Comparison of ENCODE assay signal across 21 mouse cellular contexts in the genomic region with DNA sequence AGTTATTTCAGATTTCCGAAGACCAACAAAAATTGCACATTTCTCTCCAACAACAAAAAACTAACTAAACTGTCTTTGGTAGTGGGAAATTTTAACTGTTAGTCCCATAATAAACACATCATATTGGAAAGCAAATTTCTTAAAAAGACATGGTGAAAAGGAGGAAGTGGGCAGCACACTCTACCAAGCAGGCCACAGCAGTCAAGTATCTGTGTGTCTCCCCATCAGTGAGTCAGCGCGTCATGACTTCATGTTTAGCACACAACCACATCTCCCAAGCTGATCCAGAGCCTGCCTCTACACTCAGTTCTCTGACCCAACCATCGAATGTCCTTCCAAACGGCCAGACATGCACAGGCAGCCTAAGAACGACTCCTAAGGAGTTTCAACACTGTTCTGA. TPM values are rescaled to one million over a fixed set of nuclear protein-coding genes. Genes with fewer than 3 reads are reported as not detected.
A peak's percentile ranks its signal among the peaks of the same experiment; 100 is the strongest.
DNase-seq lines count a peak whose midpoint lies in the region; ATAC-seq and TF ChIP-seq lines count a peak whose summit lies in the region.
"Had no signal": no experiment of that assay in that cellular context is flagged by ENCODE, and none has a peak within 500 bp of the region (broad histone marks: within the 10 kb centered on the region; RNA-seq: fewer than 3 reads in every experiment).

No protein-coding gene starts in this region.

- TF ChIP-seq CTCF in CH12.LX (conservative IDR thresholded peaks at IDR 0.05 in 1 of 2, IDR thresholded peaks at IDR 0.05 in 1 of 2; ENCODE audit: low read depth in 2 of 2, low read length in 2 of 2), result no peak

- TF ChIP-seq EP300 in CH12.LX (IDR thresholded peaks at IDR 0.05; ENCODE audit: low read length), result peak; percentile 76; the same call in 1 of the 2 replicates

- H3K9me3 ChIP-seq in CH12.LX (replicated peaks; ENCODE audit: low read length), result no peaks in the 10 kb centered on the region
- H3K9me3 ChIP-seq: embryonic facial prominence, embryonic 15.5 days; heart, embryonic 15.5 days; limb, embryonic 15.5 days; liver, embryonic 15.5 days; neural tube, embryonic 13.5 days; stomach, embryonic 15.5 days had no signal

- TF ChIP-seq POLR2A in CH12.LX (IDR thresholded peaks at IDR 0.05; ENCODE audit: low read depth, low read length), result no peak

- peak; percentile 92 for DNase-seq in 416B (ENCODE audit: low read depth)
- DNase-seq in CH12.LX (ENCODE audit: extremely low read depth), result peak; percentile 71
- DNase-seq in splenic B cell, adult 2 months (ENCODE audit: low read depth, low spot score), result peak; percentile 42
- no peak for DNase-seq in right cerebral cortex, adult 2 months (ENCODE audit: low spot score in 2 of 2)
- DNase-seq in Muller cell, postnatal 12 days (ENCODE audit: inconsistent ontology term), result no peak
- DNase-seq in cerebellum, adult 8-10 months, result no peak
- DNase-seq: adrenal gland, postnatal 10 days; cerebellum, postnatal 25 days; gastrocnemius, adult 2 months; heart, adult 2 months; kidney, adult 11 months; right cerebral cortex, postnatal 14 days had no signal

- no peak overlapping the region for H3K4me3 ChIP-seq in CH12.LX (replicated peaks in 1 of 3; ENCODE audit: low read depth in 2 of 3, low read length in 2 of 3, poor library complexity in 1 of 3)
- H3K4me3 ChIP-seq: embryonic facial prominence, embryonic 15.5 days; gastrocnemius, adult 2 months; heart, adult 2 months; heart, embryonic 15.5 days; limb, embryonic 15.5 days; liver, embryonic 15.5 days; neural tube, embryonic 13.5 days; stomach, embryonic 15.5 days had no signal

- in situ Hi-C loops in CH12.LX (cut with MboI; ENCODE audit: low pct_ligation_motif_present, low pct_unique_long_range_greater_than_20kb, low sequenced_read_pairs), result no loop called here

- peaks cover 0 to 9% of the 10 kb centered on the region in 2 experiments for H3K36me3 ChIP-seq in CH12.LX (replicated peaks in 1 of 2; ENCODE audit: control insufficient read depth in 1 of 2, insufficient read depth in 1 of 2, low read length in 1 of 2)
- no peaks in the 10 kb centered on the region for H3K36me3 ChIP-seq in splenic B cell, adult 2 months (ENCODE audit: control insufficient read depth, insufficient read depth, low read length, poor library complexity, severe bottlenecking)
- H3K36me3 ChIP-seq: embryonic facial prominence, embryonic 15.5 days; heart, embryonic 15.5 days; limb, embryonic 15.5 days; liver, embryonic 15.5 days; neural tube, embryonic 13.5 days; stomach, embryonic 15.5 days had no signal

- no peaks in the 10 kb centered on the region for H3K27me3 ChIP-seq in CH12.LX (replicated peaks)
- H3K27me3 ChIP-seq in splenic B cell, adult 2 months (ENCODE audit: control insufficient read depth, insufficient read depth, low read length, poor library complexity, severe bottlenecking), result no peaks in the 10 kb centered on the region
- H3K27me3 ChIP-seq: embryonic facial prominence, embryonic 15.5 days; heart, embryonic 15.5 days; limb, embryonic 15.5 days; liver, embryonic 15.5 days; neural tube, embryonic 13.5 days; Patski; stomach, embryonic 15.5 days had no signal

- dilution Hi-C loops in CH12.LX (cut with MboI; ENCODE audit: extremely low pct_ligation_motif_present, extremely low pct_unique_long_range_greater_than_20kb, low sequenced_read_pairs), result no loop called here

- peak overlapping the region; percentile 37; the same call in 1 of the 2 replicates for H3K27ac ChIP-seq in CH12.LX (ENCODE audit: insufficient read depth, low read depth)
- H3K27ac ChIP-seq: embryonic facial prominence, embryonic 15.5 days; gastrocnemius, adult 2 months; heart, adult 2 months; limb, embryonic 15.5 days; liver, embryonic 15.5 days; neural tube, embryonic 13.5 days; stomach, embryonic 15.5 days had no signal

- peaks cover 30 to 67% of the 10 kb centered on the region in 2 experiments for H3K4me1 ChIP-seq in CH12.LX (ENCODE audit: control insufficient read depth in 1 of 2, insufficient read depth in 2 of 2)

- no peak overlapping the region for H3K9ac ChIP-seq in CH12.LX (ENCODE audit: insufficient read depth, low read depth)
- H3K9ac ChIP-seq: embryonic facial prominence, embryonic 15.5 days; heart, embryonic 15.5 days; limb, embryonic 15.5 days; liver, embryonic 15.5 days; neural tube, embryonic 13.5 days; stomach, embryonic 15.5 days had no signal

- ATAC-seq in megakaryocyte, adult 5-6 weeks (ENCODE audit: poor library complexity, severe bottlenecking), result peak; percentile 82
- ATAC-seq: activated CD4-positive, CD25-positive, alpha-beta regulatory T cell, adult 4 months; Patski had no signal

- peaks cover 10% of the 10 kb centered on the region for H3K79me2 ChIP-seq in CH12.LX (replicated peaks; ENCODE audit: control insufficient read depth, extremely low read depth, insufficient read depth, poor library complexity, severe bottlenecking)

- no peak for TF ChIP-seq RAD21 in CH12.LX (IDR thresholded peaks at IDR 0.05; ENCODE audit: low read depth, low read length)

- H3K4me2 ChIP-seq in CH12.LX (ENCODE audit: insufficient read depth, low read depth, poor library complexity, severe bottlenecking), result no peak overlapping the region; the same call in 1 of the 2 replicates
- H3K4me2 ChIP-seq: embryonic facial prominence, embryonic 15.5 days; heart, embryonic 15.5 days; limb, embryonic 15.5 days; liver, embryonic 15.5 days; neural tube, embryonic 13.5 days; stomach, embryonic 15.5 days had no signal

TF ChIP-seq in CH12.LX, 34 proteins besides CTCF, POLR2A, EP300 and RAD21:
- TF ChIP-seq UBTF (IDR thresholded peaks at IDR 0.05; ENCODE audit: low read depth, low read length) (no peak), JUN (IDR thresholded peaks at IDR 0.05; ENCODE audit: insufficient read depth, low read depth, low read length) (no peak), ZKSCAN1 (IDR thresholded peaks at IDR 0.05; ENCODE audit: borderline replicate concordance, low read depth, low read length) (no peak), ZNF384 (IDR thresholded peaks at IDR 0.05; ENCODE audit: low read depth, low read length) (no peak; the same call in 1 of the 2 replicates), IRF4 (IDR thresholded peaks at IDR 0.05; ENCODE audit: low read depth, low read length) (peak; percentile 66; the same call in 1 of the 2 replicates), PAX5 (IDR thresholded peaks at IDR 0.05; ENCODE audit: low read length) (no peak), MYC (IDR thresholded peaks at IDR 0.05; ENCODE audit: low read depth, low read length) (no peak), RCOR1 (conservative IDR thresholded peaks at IDR 0.05; ENCODE audit: low read depth, low read length) (no peak), MAFK (IDR thresholded peaks at IDR 0.05; ENCODE audit: insufficient replicate concordance, low read length) (no peak), CHD2 (IDR thresholded peaks at IDR 0.05; ENCODE audit: low read length) (no peak), POLR2AphosphoS2 (IDR thresholded peaks at IDR 0.05; ENCODE audit: low read depth, low read length) (no peak), MEF2A (IDR thresholded peaks at IDR 0.05; ENCODE audit: borderline replicate concordance, low read depth, low read length) (peak; percentile 59; the same call in 1 of the 2 replicates), ELF1 (IDR thresholded peaks at IDR 0.05; ENCODE audit: low read depth, low read length) (peak; percentile 56; the same call in 1 of the 2 replicates), USF1 (IDR thresholded peaks at IDR 0.05; ENCODE audit: low read depth, low read length) (no peak), GABPA (IDR thresholded peaks at IDR 0.05; ENCODE audit: insufficient replicate concordance, low read depth, low read length) (no peak), MXI1 (IDR thresholded peaks at IDR 0.05; ENCODE audit: low read depth, low read length) (no peak), NRF1 (IDR thresholded peaks at IDR 0.05; ENCODE audit: low read depth, low read length) (no peak), BHLHE40 (IDR thresholded peaks at IDR 0.05; ENCODE audit: low read depth, low read length) (peak; percentile 46), HCFC1 (IDR thresholded peaks at IDR 0.05; ENCODE audit: low read depth, low read length) (no peak), ZC3H11A (IDR thresholded peaks at IDR 0.05; ENCODE audit: low read depth, low read length) (no peak), TBP (conservative IDR thresholded peaks at IDR 0.05; ENCODE audit: low read depth, low read length) (no peak), ZMIZ1 (IDR thresholded peaks at IDR 0.05; ENCODE audit: low read depth, low read length) (no peak), MAX (IDR thresholded peaks at IDR 0.05; ENCODE audit: low read length) (no peak), JUND (conservative IDR thresholded peaks at IDR 0.05; ENCODE audit: low read depth, low read length) (no peak), TCF12 (IDR thresholded peaks at IDR 0.05; ENCODE audit: low read depth, low read length) (no peak), SMC3 (IDR thresholded peaks at IDR 0.05; ENCODE audit: low read depth, low read length) (no peak), MAZ (IDR thresholded peaks at IDR 0.05; ENCODE audit: low read depth, low read length) (no peak), ETS1 (conservative IDR thresholded peaks at IDR 0.05; ENCODE audit: low read depth, low read length) (peak; percentile 68), E2F4 (IDR thresholded peaks at IDR 0.05; ENCODE audit: insufficient replicate concordance, low read depth, low read length) (no peak), SIN3A (IDR thresholded peaks at IDR 0.05; ENCODE audit: low read length) (no peak), USF2 (conservative IDR thresholded peaks at IDR 0.05; ENCODE audit: low read depth, low read length) (no peak), NELFE (IDR thresholded peaks at IDR 0.05; ENCODE audit: low read depth, low read length) (no peak), KAT2A (IDR thresholded peaks at IDR 0.05; ENCODE audit: insufficient replicate concordance, low read length) (no peak), CHD1 (IDR thresholded peaks at IDR 0.05; ENCODE audit: low read depth, low read length) (no peak)
TF ChIP-seq in CH12.LX: peak in this region for 5.

RNA-seq across cellular contexts. Expression of gene Lrrc1, which starts 17.5 kb away (rescaled TPM):
- total RNA-seq in CH12.LX (2012; rRNA removed), result 12.5 and 15.4 TPM in 2 replicates
- 15.7 and 15.8 TPM in 2 replicates for total RNA-seq in CH12.LX (2014; rRNA removed)
- polyA plus RNA-seq in CH12.LX (2012; ENCODE audit: insufficient read length, low read depth), result 14.9 and 15.8 TPM in 2 replicates
- 1.8 and 3.9 TPM in 2 replicates for total RNA-seq in megakaryocyte, adult 5-6 weeks (2015)
- 1.7 and 5.0 TPM in 2 replicates for total RNA-seq in megakaryocyte, adult 5-6 weeks (2017)

Comparison
In these comparisons a context has a peak if more than half of its experiments do, and no peak if none do; other contexts are left out.
1. DNase-seq: peak in 416B (single experiment), CH12.LX (single experiment) and splenic B cell, adult 2 months (single experiment); none in right cerebral cortex, adult 2 months (0 of 2), Muller cell, postnatal 12 days (single experiment) and cerebellum, adult 8-10 months (single experiment).